Mouse (Mus musculus): ENCODE measurements around the gene Pbx4.

Pbx4 gene

DNA sequence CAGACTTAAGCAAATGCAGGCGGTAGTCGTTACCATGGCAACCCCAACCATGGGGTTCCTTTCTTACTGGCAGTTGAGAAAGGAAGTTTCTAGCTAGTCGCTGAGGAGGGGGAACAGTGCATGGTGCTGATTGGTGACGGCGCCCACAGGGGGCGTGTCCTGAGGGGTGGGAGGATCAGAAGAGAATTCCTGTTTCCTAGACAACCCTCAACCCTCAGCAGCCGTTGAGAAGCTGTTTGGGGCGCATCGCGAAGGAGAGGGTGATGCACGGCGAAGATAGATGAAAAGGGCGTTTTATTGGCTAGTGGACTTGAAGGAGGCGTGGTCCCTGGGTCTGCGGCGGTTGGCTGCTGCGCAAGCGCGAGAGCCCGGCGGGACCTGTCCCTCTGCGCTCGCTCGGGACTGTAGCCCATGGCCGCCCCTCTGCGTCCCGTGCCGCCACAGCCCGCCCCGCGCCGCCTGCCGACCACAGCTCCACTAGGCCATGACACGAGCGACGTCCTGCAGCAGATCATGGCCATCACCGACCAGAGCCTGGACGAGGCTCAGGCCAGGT lies at the start of gene Pbx4:
Gene Pbx4, plus strand, starts transcription at position 194 of the 556 bp plus-strand sequence.
- peak; percentile 95 for DNase-seq

DNA sequence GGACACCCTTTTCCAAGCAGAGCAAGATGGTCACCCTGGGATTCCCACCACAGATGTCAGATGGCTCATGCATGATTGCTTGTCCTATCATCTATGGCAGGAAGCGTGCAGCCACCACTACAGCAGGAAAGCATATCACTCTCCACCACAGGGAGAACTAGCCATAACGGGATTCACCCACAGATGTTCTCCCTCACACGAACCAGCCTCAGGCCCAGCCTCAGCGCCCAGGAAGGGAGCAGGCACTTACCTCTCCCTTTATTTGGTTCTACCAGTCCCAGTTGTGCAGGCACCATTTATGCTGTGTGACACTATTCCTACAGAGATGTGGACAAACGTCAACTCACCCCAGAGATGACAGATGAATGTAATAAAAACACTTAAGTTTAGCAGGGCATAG lies 43.2 kb upstream of the Pbx4 start:
- DNase-seq = no peak

DNA sequence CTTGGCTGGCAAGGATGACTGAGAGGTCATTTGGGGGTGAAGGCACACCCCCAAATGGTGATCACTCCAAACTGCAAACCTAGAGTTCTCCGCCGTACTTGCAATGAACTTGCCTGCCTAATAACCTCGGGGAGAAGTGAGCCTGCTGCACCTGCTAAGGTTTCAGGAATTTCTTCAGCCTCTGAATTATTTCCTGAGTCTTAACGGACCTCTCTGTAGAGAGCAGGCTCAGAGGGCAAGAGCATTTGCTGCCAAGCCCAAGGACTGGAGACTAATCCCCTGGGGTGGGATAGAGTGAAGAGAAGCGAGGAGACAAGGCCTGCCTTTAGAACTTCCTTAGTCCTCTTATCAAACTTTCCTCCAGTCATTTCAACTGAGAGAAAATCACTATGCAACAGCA lies 42.6 kb upstream of the Pbx4 start:
- DNase-seq = no peak

DNA sequence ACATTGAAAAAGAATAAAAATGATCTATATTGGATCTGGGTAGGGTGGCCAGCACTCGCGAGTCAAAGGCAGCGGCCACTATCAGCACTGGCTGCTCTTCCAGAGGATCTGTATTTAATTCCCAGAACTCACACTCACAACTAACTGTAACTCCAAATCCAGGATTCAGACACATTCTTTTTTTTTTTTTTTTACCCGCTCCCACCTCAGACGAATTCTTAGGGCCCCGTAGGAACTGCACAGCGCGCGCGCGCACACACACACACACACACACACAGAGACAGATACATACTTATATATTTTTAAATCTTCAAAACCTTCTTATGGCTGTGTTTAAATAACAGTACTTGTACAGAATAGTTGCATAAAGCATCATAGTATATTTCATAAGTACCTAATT lies 41.9 kb upstream of the Pbx4 start:
- DNase-seq = no peak

DNA sequence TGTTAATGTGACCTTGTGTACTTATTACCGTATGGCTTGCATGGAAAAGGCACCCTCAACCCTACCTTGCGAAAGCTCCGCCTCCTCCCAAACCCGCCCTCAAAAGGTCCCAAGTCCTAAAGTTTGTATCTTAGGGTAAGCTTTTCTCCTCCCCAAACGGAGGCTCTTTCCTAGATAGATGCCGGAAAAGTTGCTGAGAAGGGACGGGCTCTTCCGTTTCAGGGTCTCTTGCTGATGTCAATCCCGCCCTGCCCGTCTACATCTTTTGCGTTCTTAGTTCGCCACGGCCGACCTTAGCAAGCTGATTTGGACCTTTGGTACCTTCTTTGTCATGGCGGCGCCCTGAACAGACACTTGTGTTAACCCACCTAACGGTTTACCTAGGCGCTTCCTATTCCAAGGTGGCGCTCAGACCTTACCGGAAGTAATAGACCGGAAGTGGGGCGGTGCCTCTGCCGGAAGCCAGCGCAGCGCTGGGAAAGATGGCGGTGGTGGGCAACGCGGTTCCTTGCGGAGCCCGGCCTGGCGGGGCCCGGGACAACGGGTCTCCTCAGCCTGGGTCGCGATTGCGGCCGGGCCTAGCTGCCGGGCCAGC lies 41.4 kb upstream of the Pbx4 start, which contains the start of the genes Atp13a1 and Zfp866:
Gene Atp13a1, plus strand, starts transcription at position 391 of the 595 bp plus-strand sequence.
Gene Zfp866, minus strand, starts transcription at position 406 of the 595 bp plus-strand sequence.
- peak; percentile 91 for DNase-seq

DNA sequence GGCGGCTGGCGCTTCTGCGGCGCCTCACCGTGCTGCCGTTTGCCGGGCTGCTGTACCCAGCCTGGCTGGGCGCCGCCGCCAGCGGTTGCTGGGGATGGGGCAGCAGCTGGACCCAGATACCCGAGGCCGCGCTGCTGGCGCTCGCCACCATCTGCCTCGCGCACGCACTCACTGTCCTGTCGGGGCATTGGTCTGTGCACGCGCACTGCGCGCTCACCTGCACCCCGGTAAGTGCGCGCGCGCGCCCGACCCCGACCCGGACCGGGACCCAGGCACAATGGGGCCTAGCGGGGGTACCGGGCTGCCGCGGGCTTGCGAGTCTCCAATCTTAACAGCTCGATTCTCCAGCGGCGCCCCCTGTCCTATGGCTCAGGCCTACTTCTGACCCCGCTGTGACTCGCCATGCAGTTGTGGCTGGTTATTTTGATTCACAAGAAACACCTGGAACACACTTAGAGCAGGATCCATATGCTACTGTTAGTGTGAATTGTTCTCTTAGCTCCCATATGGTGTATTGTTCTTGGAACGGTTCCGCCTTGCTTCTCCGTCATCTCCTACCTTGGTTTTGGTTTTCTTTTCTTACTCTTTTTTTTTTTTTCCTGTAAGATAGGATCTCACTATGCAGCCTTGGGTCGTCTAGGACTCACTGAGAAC lies 40.7 kb upstream of the Pbx4 start:
- DNase-seq = no peak

DNA sequence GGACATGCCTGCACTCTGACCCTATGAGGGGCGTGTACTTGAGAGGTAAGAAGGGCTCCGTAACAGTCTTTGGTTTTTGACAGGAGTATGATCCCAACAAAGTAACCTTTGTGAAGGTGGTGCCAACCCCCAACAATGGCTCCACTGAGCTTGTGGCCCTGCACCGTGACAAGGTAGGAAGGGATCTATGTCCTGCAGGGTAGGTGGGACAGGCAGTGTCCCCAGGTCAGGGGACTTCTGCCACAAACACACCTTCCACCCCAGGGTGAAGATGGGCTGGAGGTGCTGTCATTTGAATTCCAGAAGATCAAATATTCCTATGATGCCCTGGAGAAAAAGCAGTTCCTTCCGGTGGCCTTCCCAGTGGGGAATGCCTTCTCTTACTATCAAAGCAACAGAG lies 38.6 kb upstream of the Pbx4 start:
- DNase-seq = no peak

DNA sequence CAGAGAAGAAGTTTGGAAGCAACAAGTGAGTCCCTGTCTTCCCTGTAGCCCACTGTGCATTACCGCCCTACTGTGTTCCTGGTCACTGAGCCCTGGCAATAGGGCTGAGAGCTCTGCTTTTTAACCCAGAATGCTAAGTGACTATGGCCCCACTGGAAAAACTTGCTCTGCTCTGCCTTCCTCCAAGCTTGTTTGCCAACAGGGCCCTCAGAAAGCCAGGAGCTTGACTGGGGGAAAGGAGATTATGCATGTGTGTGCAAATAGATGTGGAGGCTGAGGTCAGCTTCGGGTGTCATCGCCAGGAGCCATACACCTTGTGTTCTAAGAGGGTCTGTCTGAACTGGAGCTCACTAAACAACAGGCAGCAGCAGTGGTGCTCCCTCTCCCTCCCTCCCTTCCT lies 38.2 kb upstream of the Pbx4 start:
- no peak for DNase-seq

DNA sequence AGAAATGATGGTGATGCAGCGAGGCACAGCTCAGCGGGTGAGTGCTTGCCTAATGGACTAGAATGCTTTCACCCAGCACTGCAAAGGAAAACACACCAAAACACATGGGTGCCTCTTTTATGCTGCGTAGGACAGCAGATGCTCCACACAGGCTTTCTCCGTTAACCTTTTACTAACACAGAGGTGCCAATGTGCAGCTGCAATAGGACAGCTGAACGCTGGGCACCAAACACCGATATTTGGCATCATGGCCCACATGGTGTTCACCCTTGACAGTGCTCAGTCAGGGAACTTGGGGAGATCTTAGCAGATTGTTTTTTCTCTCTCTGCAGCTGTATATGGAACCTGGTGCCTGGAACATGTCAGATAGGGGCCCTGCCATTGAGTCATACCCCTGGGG lies 37.4 kb upstream of the Pbx4 start:
- no peak for DNase-seq

DNA sequence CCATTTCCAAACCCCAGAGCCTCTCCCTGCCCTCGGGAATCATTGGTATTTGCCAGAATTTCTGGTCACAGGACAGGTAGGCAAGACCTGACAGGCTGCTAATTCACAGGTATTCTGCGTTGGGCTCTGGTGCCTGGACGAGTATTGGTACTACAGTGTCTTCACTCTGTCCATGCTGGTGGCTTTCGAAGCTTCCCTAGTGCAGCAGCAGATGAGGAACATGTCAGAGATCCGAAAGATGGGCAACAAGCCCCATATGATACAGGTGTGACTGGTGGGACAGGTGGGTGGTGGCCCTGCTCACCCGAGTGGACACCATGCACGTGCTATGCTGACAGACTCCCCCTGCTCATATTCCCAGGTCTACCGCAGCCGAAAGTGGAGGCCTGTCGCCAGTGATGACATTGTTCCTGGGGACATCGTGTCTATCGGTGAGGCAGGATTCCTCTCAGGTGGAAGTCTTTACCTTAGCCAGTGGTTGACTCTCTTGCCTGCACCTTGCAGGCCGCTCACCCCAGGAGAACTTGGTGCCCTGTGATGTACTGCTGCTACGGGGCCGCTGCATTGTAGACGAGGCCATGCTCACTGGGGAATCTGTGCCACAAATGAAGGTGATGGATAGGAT lies 35.5 kb upstream of the Pbx4 start:
- DNase-seq = no peak

DNA sequence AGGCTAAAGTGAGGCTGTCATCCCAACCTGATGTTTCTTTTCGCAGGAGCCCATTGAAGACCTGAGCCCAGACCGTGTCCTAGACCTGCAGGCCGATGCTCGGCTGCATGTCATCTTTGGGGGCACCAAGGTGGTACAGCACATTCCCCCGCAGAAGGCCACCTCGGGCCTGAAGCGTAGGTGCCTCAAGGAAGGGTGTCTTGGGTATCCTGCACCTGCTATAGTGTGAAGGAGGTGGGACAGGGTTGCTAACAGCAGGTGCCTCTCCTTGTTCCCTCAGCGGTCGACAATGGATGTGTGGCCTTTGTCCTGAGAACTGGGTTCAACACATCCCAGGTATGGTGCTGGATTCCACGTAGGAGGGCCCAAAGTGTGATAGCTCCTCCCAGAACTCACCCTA lies 34.6 kb upstream of the Pbx4 start:
- no peak for DNase-seq

DNA sequence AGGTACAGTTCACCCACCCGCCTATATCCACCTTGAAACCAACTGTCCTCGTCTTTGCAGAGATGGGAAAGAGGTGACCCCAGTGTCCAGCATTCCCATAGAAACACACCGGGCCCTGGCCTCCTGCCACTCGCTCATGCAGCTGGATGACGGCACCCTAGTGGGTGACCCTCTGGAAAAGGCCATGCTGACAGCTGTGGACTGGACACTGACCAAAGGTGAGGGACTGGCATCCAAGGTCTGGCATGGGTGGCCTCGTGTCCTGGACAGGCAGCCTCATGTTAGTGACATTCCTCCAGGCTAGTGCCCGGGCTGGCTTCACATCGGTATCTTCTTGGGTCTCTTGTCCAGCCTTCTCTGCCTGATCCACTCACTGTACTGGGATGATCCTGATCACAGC lies 33.0 kb upstream of the Pbx4 start:
- no peak for DNase-seq

DNA sequence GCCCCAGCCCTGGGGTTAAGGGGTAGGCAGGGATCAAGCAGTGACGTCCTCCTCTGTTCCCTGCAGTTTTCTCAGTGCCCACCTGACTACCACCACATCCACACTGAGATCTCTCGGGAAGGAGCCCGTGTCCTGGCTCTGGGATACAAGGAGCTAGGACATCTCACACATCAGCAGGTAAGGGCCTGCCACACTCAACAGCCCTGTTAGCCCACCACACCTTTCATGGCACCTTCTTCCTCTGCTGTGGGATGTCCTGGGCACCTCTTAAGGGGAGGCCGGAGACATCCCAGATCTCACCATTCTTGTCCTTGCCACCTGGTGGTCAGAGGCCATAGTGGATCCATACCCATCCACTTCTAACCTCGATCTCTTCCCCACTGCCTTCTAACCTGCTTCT lies 32.3 kb upstream of the Pbx4 start:
- DNase-seq = no peak

DNA sequence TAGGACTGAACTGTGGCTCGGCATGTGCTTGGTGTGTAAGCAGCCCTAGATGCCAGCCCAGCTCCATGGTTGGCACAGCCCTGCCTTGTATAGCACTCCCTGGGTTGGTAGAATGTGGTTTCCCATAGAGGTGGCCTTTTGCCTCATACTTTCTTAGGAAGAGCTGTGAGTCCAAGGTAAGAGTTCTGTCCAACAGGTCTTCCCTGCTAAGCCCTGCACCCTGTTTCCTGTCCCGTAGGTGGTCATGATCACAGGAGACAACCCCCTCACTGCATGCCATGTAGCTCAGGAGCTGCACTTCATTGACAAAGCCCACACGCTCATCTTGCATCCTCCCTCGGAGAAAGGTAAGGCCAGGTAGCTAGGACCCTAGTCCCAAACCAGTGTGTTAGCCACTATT lies 30.5 kb upstream of the Pbx4 start:
- no peak for DNase-seq

DNA sequence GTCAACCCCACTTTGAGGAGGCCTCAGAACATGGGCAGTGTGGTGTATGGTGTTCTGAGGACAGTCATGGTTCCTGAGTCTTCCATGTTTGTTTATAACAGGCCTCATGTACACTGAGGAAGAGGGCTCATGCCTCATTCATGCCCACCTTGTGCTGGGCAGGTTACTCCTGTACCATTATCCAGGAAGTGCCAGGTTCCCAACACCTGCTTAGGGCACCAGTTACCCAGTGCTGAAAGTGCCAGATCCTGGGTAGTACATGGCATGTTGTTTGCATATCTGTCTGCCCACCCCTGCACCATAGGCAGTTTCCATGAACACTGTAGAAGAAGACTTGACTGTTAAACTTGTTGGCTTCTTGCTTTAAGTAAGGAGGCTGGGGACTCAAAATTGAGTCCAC lies 30.1 kb upstream of the Pbx4 start:
- DNase-seq = no peak

DNA sequence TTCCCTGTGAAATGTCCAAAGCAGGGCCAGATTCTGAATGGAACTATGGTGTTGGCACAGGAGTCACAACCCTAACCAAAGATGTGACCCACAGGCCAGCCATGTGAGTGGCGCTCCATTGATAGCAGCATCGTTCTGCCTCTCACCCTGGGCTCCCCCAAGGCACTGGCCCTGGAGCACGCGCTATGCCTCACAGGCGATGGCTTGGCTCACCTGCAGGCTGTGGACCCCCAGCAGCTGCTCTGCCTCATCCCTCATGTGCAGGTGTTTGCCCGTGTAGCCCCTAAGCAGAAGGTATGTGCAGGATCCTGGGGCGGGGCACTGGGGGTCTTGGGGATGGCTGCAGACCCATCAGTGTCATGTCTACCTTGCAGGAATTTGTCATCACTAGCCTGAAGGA lies 28.9 kb upstream of the Pbx4 start:
- no peak for DNase-seq

DNA sequence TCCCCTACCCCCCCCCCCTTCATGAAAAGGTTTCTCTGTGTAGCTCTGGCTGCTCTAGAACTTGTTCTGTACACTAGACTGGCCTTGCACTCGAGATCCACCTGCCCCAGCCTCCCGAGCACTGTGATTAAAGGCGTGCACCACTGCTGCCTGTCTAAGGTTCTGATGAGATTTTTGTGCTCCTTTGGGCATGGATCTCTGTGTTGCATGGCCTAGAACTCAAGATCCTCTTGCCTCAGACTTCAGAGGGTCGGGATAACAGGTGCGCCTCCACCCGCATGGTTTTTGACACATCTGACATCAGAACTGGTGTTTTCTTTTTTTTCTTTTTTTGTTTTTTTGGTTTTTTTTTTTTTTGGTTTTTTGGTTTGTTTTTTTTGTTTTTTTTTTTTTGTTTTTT lies 27.8 kb upstream of the Pbx4 start:
- no peak for DNase-seq

DNA sequence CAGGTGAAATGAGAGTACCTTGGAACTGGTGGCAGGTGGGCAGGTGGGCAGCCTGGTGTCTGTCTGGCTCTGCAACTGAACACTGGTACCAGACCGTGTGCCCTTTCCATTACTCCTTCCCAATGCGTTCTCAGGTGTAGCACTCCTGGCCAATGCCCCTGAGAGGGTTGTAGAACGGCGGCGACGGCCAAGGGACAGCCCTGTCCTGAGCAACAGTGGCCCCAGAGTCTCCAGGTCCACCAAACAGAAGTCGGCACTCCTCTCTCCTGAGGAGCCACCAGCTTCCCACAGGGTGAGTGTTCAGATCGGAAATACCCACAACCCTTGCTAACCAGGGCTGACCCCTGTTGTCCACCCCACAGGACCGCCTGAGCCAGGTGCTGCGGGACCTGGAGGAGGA lies 27.2 kb upstream of the Pbx4 start:
- DNase-seq = no peak

DNA sequence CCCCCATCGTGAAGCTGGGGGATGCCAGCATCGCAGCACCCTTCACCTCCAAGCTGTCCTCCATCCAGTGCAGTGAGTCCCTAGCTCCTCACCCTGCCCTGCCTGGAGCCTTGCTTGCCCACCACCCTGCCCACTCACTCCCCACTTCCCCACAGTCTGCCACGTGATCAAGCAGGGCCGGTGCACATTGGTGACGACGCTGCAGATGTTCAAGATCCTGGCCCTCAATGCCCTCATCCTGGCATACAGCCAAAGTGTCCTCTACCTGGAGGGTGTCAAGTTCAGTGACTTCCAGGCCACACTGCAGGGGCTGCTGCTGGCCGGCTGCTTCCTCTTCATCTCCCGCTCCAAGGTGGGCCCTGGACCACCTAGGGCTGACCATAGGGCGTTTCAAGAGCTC lies 26.8 kb upstream of the Pbx4 start:
- no peak for DNase-seq

DNA sequence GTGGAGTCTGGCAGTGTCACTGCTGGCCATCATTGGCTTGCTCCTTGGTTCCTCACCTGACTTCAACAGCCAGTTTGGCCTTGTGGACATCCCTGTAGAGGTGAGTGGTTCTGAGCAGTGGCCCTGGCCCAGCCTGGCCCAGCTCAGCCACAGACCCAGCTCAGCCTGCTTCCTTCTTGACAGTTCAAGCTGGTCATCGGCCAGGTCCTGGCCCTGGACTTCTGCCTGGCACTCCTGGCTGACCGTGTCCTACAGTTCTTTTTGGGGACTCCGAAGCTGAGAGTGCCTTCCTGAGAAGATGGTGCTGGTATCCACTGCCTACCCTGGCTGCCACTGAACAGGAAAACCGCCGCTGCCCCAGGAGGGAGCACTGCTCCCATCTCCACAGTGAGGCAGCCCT lies 25.1 kb upstream of the Pbx4 start:
- DNase-seq = no peak

DNA sequence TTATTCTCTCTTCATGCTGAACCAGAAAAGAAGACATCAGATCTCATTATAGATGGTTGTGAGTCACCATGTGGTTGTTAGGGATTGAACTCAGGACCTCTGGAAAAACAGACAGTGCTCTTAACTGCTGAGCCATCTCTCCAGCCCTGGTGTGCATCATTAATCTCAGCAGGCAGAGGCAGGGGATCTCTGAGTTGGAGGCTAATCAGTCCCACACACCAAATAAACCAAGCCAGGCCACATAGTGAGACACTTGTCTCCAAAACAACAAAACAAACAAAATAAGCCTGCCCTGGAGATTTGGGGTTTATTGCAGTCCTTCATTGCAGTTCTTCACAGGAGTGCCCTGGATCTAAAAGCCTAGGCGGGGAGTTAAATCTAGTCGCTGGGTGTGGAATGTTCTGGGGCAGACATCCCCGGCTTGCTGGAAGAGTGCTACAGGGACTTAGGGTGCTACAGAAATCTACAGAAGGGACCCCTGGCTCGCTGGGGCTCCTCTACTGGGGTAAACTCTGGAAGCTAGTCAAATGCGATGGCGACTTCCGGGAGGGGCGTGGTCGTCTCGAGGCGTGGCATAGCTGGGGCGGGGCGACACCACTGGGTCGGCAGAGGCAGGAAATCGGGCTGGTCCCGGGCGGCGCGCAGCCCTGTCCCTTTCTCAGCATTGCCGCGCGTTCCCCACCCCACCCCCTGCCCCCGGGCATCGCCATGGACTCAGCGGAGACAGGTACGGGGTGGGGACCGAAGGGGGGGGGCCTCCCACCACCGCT lies 24.0 kb upstream of the Pbx4 start, which contains the start of gene Gmip:
Gene Gmip, plus strand, starts transcription at position 586 of the 770 bp plus-strand sequence.
- peak; percentile 96 for DNase-seq

DNA sequence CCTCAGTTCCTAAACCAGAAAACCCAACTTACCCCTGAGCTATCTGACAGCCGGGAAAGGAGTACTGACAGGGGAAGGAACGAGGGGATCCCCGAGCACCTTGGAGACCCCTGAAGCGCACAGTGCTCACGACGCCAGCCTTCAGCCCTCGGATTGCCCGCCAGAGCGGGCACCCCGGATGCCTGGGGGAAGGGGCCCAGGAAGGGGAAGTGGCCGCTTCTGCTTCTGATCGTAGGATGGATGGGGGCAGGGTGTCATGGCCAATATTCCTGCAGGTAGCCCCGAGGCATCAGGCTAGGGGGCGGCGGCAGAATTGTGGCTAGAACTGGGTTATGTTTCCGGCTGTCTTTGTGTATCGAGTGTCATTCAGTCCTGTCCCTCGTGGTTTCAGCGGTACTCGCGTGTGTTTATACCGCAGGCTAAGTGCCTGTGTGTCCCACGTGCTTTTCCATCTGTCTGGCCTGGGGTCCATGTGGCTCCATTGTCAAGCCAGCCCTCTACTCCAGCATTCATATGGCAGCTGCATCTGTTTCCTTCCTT lies 23.4 kb upstream of the Pbx4 start:
- DNase-seq = peak; percentile 65

DNA sequence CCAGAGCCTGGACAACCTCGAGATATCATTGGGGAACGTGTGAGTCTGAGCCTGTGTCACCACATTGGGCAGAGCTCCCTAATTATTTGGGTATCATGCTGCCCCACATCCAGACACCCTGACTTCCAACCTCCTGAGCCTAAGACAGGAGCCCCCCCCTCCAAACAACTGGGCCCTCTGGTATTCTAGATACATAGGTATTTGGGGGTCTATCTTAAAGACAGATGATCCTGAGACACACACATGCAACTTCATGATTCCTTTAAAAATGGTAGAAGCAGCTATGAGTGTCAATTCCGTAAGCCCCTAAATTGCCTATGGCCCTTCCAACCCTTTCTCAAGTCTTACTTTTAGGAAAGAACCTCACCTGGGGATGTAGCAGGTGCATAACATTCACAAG lies 22.5 kb upstream of the Pbx4 start:
- no peak for DNase-seq
